In genomic region chr17:47033643-47034042, GRCm38 (mm10) we compare ENCODE assay signal across 8 mouse cellular contexts. TPM values are rescaled to one million over a fixed set of nuclear protein-coding genes. Genes with fewer than 3 reads are reported as not detected.
A peak's percentile ranks its signal among the peaks of the same experiment; 100 is the strongest.
DNase-seq lines count a peak whose midpoint lies in the region; ATAC-seq and TF ChIP-seq lines count a peak whose summit lies in the region.

No protein-coding gene starts in this region.

- peak; percentile 93 for TF ChIP-seq CTCF in layer of hippocampus, adult 2 months (conservative IDR thresholded peaks at IDR 0.05)
- TF ChIP-seq CTCF in ES-Bruce4 (IDR thresholded peaks at IDR 0.05; ENCODE audit: low read depth, low read length): peak; percentile 76
- TF ChIP-seq CTCF in small intestine, adult 2 months (IDR thresholded peaks at IDR 0.05; ENCODE audit: extremely low read depth, insufficient read length, insufficient replicate concordance, low read depth, low read length): peak; percentile 76; the same call in 1 of the 2 replicates

- DNase-seq in layer of hippocampus, adult 2 months (ENCODE audit: low spot score in 2 of 2): peak; percentile 34 to 52
- DNase-seq in layer of hippocampus, adult 9-10 months (ENCODE audit: low spot score): no peak
- peak; percentile 46 to 86 for DNase-seq in adrenal gland, adult (ENCODE audit: inconsistent age in 2 of 2, low spot score in 1 of 2)
- DNase-seq in embryo, embryonic 10 days (ENCODE audit: low spot score): peak; percentile 78
- DNase-seq in limb, embryonic 10.5 days (ENCODE audit: low spot score): peak; percentile 72

- H3K27ac ChIP-seq in layer of hippocampus, adult 2 months: no peak overlapping the region
- H3K27ac ChIP-seq in ES-Bruce4 (ENCODE audit: insufficient read depth, low read length): no peak overlapping the region
- H3K27ac ChIP-seq in limb, embryonic 10.5 days: no peak overlapping the region
- H3K27ac ChIP-seq in small intestine, adult 2 months (ENCODE audit: insufficient read depth, low read depth, low read length): no peak overlapping the region

- H3K27me3 ChIP-seq in ES-Bruce4 (ENCODE audit: control insufficient read depth, insufficient read depth, low read length, poor library complexity, severe bottlenecking): no peaks in the 10 kb centered on the region
- H3K27me3 ChIP-seq in limb, embryonic 10.5 days (ENCODE audit: low read depth, poor library complexity, severe bottlenecking): no peaks in the 10 kb centered on the region
- no peaks in the 10 kb centered on the region for H3K27me3 ChIP-seq in small intestine, adult 2 months (ENCODE audit: control insufficient read depth, insufficient read depth, low read length)

- H3K9ac ChIP-seq in ES-Bruce4 (ENCODE audit: low read depth, poor library complexity, severe bottlenecking): no peak overlapping the region

- H3K36me3 ChIP-seq in ES-Bruce4 (ENCODE audit: control insufficient read depth, insufficient read depth, low read length, poor library complexity, severe bottlenecking): no peaks in the 10 kb centered on the region
- H3K36me3 ChIP-seq in limb, embryonic 10.5 days: no peaks in the 10 kb centered on the region
- H3K36me3 ChIP-seq in small intestine, adult 2 months (ENCODE audit: control insufficient read depth, insufficient read depth, low read length): no peaks in the 10 kb centered on the region

- H3K4me1 ChIP-seq in ES-Bruce4 (ENCODE audit: control insufficient read depth, insufficient read depth, low read length): no peaks in the 10 kb centered on the region
- H3K4me1 ChIP-seq in limb, embryonic 10.5 days: no peaks in the 10 kb centered on the region
- H3K4me1 ChIP-seq in small intestine, adult 2 months (ENCODE audit: control insufficient read depth, insufficient read depth, insufficient read length, low read length): no peaks in the 10 kb centered on the region

- H3K9me3 ChIP-seq in ES-Bruce4 (replicated peaks; ENCODE audit: control insufficient read depth, insufficient read depth, low read length, poor library complexity, severe bottlenecking): no peaks in the 10 kb centered on the region
- H3K9me3 ChIP-seq in limb, embryonic 10.5 days (replicated peaks): no peaks in the 10 kb centered on the region

- no peak for TF ChIP-seq POLR2A in ES-Bruce4 (IDR thresholded peaks at IDR 0.05; ENCODE audit: insufficient read depth, low read length)
- no peak for TF ChIP-seq POLR2A in small intestine, adult 2 months (IDR thresholded peaks at IDR 0.05; ENCODE audit: low read depth, low read length)

- no peak for TF ChIP-seq EP300 in ES-Bruce4 (IDR thresholded peaks at IDR 0.05; ENCODE audit: insufficient read depth, low read depth, low read length)

- no peak for ATAC-seq in erythroblast, adult 5-6 weeks (replicated peaks; ENCODE audit: low FRiP score, poor library complexity, severe bottlenecking)

- WGBS in limb, embryonic 10.5 days: 2% methylated on average over 4 of the region's 4 CpGs
- WGBS in small intestine, adult 2 months: 0% methylated on average over 4 of the region's 4 CpGs

- no peak overlapping the region for H3K4me3 ChIP-seq in layer of hippocampus, adult 2 months
- H3K4me3 ChIP-seq in ES-Bruce4 (ENCODE audit: low read depth, low read length): no peak overlapping the region
- H3K4me3 ChIP-seq in limb, embryonic 10.5 days: no peak overlapping the region
- no peak overlapping the region for H3K4me3 ChIP-seq in small intestine, adult 2 months (ENCODE audit: low read depth, low read length)

RNA-seq across cellular contexts. Expression of gene Ubr2, which starts 23.3 kb away (rescaled TPM):
- total RNA-seq in layer of hippocampus, adult 2 months (2021): 10 to 100 TPM; 61.0 to 63.7 TPM
- 39.3 and 42.5 TPM in 2 replicates for polyA plus RNA-seq in ES-Bruce4 (2011; ENCODE audit: insufficient read depth, insufficient read length, low read depth, missing spikeins)
- polyA plus RNA-seq in limb, embryonic 10.5 days (2016; fragmentation: Nextera tagmentation; extraction: Ambion mirVana): 18.5 and 18.8 TPM in 2 replicates
- 8.7 and 11.9 TPM in 2 replicates for polyA plus RNA-seq in small intestine, adult 2 months (2012; rRNA removed)
- 51.5 and 58.7 TPM in 2 replicates for total RNA-seq in erythroblast, adult 5-6 weeks (2015; ENCODE audit: low replicate concordance)
- total RNA-seq in erythroblast, adult 5-6 weeks (2017; ENCODE audit: low replicate concordance): 91.1 and 95.8 TPM in 2 replicates
